Mouse (Mus musculus) adrenal gland, postnatal 25 days (tissue): ENCODE data around the gene Clip2. TPM values are rescaled to one million over a fixed set of nuclear protein-coding genes. Genes with fewer than 3 reads are reported as not detected.

Experiments
- DNase-seq: peaks from one replicate; pipeline ENCODE4 v3.0.0; 2021; ENCODE audit warnings: mixed read lengths
- long read RNA-seq: library from polyadenylated mRNA; stranded (forward); transcript quantifications from one replicate; pipeline ENCODE4 v2.0.0, GENCODE M21; 2021
- total RNA-seq: library from RNA; stranded (reverse); gene quantifications from 2 replicates; pipeline ENCODE4 v1.2.3, GENCODE M21; 2021

Gene Clip2
- total RNA-seq: 13.9 and 17.8 TPM in 2 replicates
- long read RNA-seq, full-length matches to known transcripts: 2 of 2 reads
- long read RNA-seq, partial matches to known transcripts: 0 of 2 reads
- long read RNA-seq, other reads (novel, unspliced or antisense): 0 of 2 reads

DNA sequence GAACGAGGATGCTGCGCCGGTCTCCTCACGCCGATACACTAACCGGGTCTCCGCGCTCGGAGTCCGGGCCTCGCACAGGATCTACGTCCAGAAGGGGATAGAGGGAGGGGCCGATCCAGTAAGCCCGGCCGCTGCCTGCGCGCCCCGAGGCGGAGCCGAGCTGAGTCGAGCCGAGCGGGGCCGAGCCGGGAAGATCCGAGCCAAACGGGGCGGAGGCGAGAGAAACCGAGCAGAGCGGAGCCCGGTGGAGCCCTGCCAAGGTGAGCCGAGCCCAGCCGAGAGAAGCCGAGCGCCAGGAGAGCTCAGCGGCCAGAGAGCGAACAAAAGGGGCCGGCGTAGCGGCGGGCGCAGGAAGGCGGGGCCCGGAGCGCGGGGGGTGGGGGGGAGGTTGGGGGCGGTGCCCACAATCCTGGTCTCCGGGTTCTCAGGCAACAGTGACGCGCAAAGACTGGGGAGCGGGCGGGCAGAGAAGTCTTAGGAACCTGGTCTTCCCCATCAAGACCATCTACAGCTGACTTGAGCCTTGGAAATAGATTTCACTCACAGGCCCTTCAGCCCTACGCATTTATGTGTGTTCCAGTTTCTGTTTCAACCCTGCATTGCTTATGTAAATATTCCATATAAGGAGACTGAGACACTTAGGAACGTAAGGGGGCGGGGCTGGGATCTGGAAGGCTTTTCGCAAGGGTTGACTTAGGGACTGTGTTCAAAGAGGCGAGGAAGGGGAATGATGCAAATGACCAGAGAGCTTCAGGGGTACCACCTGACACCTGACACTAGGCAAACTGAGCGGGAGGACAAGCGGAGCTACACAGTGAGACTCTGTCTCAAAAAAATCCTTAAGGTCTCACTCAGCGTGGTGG, at the start of gene Clip2:
TSS of gene Clip2 (minus strand) at position 325 of the 863 bp plus-strand sequence.
- peak; percentile 100 for DNase-seq

GRCm38 (mm10) chr5:134597711-134598110, 45.5 kb upstream of the Clip2 start:
- DNase-seq: no peak

DNA sequence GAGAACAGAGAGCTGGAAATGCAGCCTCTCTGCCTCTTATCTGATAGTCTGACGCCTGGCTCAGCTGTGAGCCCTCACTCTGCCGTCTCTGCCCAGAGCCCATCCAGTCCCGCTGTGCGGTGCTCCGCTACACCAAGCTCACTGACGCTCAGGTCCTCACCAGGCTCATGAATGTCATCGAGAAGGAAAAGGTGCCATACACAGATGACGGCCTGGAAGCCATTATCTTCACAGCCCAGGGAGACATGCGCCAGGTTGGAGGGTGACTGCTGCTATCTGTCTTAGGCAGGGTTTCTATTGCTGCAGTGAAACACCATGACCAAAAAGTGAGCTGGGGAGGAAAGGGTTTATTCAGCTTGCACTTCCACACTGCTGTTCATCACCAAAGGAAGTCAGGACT, 40.9 kb upstream of the Clip2 start:
- no peak for DNase-seq

DNA sequence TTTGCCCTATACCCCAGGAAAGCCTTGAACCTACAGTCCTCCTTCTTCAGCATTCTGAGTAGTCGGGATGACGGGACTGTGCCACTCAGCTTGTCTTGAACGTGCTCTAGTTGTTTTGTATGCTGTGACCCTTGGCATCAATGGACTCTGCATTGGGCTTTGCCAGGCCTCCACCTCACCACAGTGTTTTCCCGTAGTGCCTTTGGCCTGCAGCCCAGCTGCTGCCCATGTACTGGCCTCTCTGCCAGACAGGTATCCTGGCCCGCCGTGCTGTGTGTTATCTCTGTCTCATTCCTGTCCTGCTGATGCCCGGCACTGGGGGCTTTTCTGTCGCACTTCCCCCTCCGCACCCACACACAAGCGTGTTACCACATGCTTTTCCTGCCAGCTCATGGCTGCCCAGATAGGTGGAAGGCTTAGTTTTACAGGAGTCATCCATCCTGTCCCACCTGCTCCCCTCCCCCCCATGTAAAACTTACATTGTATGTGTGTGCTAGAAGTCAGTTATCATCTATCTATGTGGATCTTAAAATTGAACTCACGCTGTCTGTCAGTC, 39.9 kb upstream of the Clip2 start:
- no peak for DNase-seq

DNA sequence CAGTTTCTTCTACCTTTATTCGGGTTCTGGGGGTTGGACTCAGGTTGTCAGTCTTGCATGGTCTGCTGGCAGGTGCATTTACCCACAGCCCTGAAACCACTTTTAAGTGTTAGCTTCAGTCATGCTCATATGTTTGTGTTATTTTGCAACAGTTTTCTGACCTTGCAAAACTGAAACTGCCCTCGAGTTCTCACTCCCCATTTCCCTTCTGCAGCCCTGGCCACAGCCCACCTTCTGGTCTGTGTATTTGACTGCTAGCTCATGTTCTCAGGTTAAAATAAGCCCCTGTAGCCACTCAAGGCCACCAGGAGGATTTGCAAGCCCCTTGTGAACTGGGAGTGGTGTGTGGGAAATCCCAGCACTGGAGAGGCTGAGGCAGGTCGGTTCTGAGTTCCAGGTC, 37.7 kb upstream of the Clip2 start:
- no peak for DNase-seq

DNA sequence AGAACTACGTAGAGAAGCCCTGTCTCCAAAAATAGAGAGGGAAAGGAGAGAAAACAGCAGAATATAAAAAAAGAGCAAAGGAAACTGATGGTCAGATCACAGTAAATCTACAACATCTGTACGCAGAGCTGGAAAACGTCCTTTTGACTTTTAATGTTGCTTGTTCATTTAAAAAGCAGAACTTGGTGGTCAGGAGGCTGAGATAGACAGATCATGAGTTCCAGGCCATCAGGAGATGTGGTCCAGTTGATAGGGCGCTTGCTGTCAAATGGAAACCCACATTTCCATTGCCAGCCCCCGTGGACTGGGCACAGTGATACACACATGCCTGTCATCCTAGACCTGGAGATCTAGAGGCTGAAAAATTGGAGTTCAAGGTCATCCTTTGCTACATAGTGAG, 32.6 kb upstream of the Clip2 start:
- DNase-seq: no peak

- no peak for DNase-seq
Measured at GRCm38 (mm10) chr5:134583884-134584213, 31.6 kb upstream of the Clip2 start.

DNA sequence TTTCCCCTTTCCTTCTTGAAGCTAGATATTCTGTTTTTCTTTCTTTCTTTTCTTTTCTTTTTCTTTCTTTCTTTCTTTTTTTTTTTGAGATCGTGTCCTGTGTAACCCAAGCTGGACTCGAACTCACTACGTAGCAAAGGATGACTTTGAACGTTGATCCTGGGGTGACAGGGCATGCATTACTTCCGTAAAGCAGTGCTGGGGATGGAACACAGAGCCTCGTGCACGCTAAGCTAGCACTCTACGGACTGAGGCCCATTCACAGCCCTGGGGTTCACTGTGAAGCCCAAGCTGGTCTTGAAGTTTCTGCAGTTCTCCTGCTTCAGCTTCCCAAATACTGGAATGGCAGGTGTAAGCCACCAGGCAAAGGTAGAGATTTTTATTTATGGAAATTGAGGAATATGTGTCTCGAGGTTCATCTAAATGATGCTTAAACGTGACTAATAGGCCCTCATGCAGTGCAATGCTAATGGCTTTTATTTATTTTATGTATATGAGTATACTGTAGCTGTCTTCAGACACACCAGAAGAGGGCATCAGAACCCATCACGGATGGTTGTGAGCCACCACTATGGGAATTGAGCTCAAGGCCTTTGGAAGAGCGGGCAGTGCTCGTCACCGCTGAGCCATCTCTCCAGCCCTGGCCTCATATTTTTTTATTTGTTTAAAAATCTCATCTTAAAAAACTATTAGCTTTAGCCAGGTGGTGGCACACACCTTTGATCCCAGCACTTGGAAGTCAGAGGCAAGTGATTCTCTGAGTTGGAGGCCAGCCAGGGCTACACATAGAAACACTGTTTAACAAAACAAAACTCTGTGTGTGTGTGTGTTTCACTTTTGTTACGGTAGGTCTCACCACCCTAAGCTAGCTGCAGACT, 31.0 kb upstream of the Clip2 start:
- DNase-seq: no peak

DNA sequence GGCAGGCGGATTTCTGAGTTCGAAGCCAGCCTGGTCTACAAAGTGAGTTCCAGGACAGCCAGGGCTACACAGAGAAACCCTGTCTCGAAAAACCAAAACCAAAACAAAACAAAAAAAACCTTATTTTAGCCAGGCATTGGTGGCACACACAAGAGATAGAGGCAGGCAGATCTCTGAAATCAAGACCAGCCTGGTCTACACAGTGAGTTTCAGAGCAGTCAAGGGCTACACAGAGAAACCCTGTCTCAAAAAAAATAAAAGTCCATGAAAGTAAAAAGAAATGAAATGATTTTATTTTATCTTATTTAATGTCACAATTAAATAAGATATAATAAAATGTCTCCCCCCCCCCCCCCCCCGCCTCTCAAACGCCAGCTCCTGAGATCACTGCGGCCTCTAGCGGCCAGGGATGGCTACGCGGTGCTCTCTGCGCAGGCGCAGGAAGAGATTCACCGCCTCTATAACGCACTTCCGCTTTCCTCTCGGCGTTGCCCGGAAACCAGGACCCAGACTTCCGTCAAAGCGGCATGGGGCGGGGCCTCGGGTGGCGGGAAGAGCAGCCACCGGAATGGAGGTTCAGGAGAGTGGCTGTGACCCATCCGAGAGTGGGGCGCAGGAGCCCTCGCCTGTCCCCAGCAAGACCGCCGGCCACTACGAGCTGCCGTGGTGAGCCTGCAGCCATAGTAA, 30.1 kb upstream of the Clip2 start:
- peak; percentile 96 for DNase-seq

DNA sequence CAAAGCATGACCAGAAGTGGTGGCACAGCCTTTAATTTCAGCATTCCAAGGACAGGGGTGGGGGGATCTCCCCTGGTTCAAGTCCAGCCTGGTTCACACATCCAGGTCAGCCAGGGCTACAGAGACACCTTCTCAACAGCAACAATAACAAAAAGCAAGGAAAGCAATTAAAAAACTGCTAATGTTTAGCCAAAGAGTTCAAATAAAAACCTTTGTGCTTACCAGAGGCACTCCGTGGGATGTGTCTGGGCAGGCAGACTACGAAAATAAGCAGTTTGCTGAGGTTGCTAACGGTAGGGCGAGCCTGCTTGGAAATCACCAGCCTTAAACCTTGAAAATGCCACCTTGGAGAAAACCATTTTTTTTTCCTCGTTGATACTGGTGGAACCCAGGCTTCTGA, 28.9 kb upstream of the Clip2 start, which contains the start of gene Rfc2:
TSS of gene Rfc2 (plus strand) at position 221 of the 400 bp plus-strand sequence.
- no peak for DNase-seq

GRCm38 (mm10) chr5:134579135-134579534, 26.9 kb upstream of the Clip2 start:
- no peak for DNase-seq

GRCm38 (mm10) chr5:134577534-134577933, 25.3 kb upstream of the Clip2 start:
- no peak for DNase-seq

GRCm38 (mm10) chr5:134576517-134577220, 24.4 kb upstream of the Clip2 start:
- no peak for DNase-seq

DNA sequence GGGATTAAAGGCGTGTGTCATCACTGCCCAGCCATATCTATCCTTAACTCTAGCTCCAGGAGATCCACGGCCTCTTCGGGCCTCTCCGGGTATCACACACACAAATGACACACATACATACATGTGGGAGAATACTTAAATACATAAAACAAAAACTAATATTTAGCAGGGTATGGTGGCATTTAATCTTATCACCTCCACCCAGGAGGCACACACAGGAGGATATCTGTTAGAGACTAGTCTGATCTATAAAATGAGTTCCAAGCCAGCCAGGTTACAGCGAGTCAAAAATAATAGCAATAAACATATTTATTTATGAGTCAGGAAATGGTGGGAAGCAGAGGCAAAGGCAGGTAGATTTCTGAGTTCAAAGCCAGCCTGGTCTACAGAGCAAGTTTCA, 23.6 kb upstream of the Clip2 start:
- DNase-seq: no peak

GRCm38 (mm10) chr5:134572508-134573214, 20.4 kb upstream of the Clip2 start:
- DNase-seq: peak; percentile 20

DNA sequence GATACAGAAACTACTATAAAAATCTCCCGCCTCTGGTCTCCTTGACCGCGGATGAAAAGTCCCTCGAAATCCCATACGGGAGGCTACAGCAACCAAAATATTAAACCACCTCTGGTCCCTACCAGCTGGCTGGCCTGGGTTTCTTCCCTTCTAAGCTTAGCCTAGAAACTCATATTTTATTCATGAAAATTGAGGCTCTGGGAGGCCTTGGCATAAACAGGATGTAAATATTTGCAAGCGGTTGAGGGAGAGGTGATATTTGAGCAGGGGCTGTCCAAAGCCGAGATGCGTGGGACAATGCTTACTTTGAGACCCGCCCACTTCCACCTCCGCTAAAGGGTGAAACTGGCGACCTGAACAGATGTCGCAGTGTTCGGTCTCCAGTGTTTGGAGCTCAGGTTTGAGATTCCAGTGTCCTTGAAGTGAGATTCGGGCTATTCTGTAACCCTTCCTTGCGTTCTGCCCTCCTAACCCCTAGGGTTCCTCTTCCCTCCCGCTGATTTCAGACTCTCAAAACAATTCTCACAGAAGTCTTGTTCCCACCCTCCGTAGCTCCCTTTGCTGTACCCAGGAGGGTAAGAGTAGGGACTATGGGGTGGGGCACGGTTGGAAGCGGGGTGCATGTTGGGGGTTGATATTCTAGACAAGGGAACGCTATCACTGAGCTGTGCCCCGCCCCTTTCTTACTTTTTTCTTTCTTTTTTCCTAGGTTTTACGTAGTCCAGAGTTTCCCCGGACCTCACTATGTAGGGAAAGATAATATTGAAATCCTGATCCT, 19.7 kb upstream of the Clip2 start:
- peak; percentile 30 for DNase-seq

- DNase-seq: no peak
Measured at GRCm38 (mm10) chr5:134568964-134569491, 16.8 kb upstream of the Clip2 start.

GRCm38 (mm10) chr5:134568030-134568429, 15.8 kb upstream of the Clip2 start:
- no peak for DNase-seq

DNA sequence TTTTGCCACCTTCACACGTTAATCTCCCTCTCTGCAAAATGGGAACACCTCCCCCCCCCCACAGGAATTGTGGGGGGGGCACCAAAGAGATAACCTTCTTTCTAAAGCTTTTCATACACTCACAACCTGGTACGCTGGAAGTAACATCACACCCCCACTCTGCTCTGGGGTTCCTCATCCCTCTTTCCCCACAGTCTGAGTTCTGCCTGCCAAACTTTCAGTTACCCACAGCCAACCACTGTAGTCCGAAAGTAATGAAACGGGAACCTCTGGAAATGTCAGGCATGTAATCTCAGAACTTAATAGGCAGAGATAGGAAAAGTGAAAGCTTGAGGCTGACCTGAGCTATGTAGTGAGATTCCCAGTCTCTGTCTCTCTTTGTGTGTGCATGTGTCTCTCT, 15.2 kb upstream of the Clip2 start:
- DNase-seq: no peak

DNA sequence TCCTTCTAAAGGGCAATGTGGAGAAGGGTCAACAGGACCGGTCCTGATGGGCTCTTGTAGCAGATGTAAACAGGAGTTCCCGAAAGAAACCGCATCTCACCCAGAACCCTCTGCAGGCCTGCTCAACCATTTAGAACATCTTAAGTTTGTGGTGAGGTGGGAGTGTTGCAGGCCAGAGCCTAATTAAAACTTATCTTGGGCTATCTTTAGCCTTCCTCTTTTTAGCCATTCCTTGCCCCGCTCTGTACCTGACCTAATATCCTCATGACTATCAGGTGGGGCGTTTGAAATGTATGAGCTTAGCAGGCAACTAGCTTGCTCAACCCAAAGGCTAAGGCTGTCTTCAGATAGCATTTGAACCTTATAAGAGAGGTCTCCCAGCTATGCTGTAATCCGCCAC, 13.5 kb upstream of the Clip2 start:
- DNase-seq: no peak
